Mouse (Mus musculus): ENCODE results near the gene Gm4353.

GRCm38 (mm10) chr7:116033371-116034241 is 50.8 kb downstream of the Gm4353 start:
- TF ChIP-seq GATA1 (IDR thresholded peaks at IDR 0.05; ENCODE audit: borderline replicate concordance, low read length): no peak
- no peak for TF ChIP-seq FLI1 (IDR thresholded peaks at IDR 0.05; ENCODE audit: low read length)

Measured in megakaryocyte, embryonic 14.5 days (primary cell).